Mouse (Mus musculus): ENCODE results near the gene Nkain1.

DNA sequence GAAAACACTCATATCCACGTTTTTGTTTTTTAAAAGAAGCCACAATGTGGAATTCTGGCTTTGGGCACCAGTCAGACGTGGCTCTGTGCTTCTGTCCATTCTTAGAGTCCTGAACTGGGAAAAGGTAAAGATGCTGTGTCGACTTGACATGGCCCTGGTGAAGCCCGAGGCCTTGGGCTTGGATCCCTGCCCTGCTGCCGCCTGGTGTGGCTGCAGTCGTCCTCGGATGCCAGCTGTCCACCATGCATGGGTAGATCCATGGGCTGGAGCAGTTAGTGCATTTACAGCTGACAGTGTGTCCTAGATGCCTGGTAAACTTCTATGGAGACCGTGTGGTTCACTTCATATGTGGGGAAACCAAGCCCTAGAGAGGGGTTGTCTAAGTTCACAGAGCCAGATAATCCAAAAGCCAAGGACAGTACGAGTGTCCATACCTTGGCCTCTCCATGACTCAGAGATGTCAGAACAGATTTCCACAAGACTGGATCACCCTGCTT lies 10.7 kb downstream of the Nkain1 start:
- TF ChIP-seq CTCF (IDR thresholded peaks at IDR 0.05; ENCODE audit: insufficient read depth, low read length) (no peak), POLR2A (IDR thresholded peaks at IDR 0.05; ENCODE audit: borderline replicate concordance, extremely low read depth, low read depth, low read length) (no peak)

Measured in lung, adult 2 months (tissue).